Mouse (Mus musculus) heart, embryonic 16.5 days (tissue): ENCODE measurements around the gene Prkci. TPM values are rescaled to one million over a fixed set of nuclear protein-coding genes. Genes with fewer than 3 reads are reported as not detected.

ENCODE experiments used
- microRNA-seq: library from miRNA; unstranded; fragments of <30 nt; microRNA quantifications from one replicate; pipeline ENCODE4, GENCODE M21; 2017
- polyA plus RNA-seq: library from polyadenylated mRNA; unstranded; fragments of >200 nt; fragmentation: Nextera tagmentation; extraction: Ambion mirVana; gene quantifications from 2 replicates; pipeline ENCODE4 v1.2.1, GENCODE M21; 2015

Prkci gene
- polyA plus RNA-seq, 1 experiment from 2014 or later: 16.9 TPM

Small RNA genes lying within 50 kb of the gene (microRNA-seq; reads per million reads assigned to microRNA genes)
- 0.59 reads per million for gene Mir7008

Other genes starting within 250 kb of the Prkci start
- gene Samd7, start 249.5 kb upstream of the Prkci start, polyA plus RNA-seq: not detected in 2 replicates
- gene Sec62, start 202.9 kb upstream of the Prkci start, polyA plus RNA-seq: 38.9 and 45.8 TPM in 2 replicates
- gene Gpr160, start 139.8 kb upstream of the Prkci start, polyA plus RNA-seq: 1.7 and 2.5 TPM in 2 replicates
- gene Phc3, start 26.3 kb upstream of the Prkci start, polyA plus RNA-seq: 5.6 and 5.8 TPM in 2 replicates
- 10.0 and 10.3 TPM in 2 replicates for gene Skil, start 99.3 kb downstream of the Prkci start, polyA plus RNA-seq
- 5.9 and 7.2 TPM in 2 replicates for gene Cldn11, start 154.2 kb downstream of the Prkci start, polyA plus RNA-seq